Mouse (Mus musculus): ENCODE data around the gene Plac9a. TPM values are rescaled to one million over a fixed set of nuclear protein-coding genes. Genes with fewer than 3 reads are reported as not detected.
"Not testable (repeated sequence)": the region's sequence is repeated elsewhere in the genome, so short reads cannot be mapped to it uniquely, and the experiment has no call there.

Plac9a gene
- polyA plus RNA-seq, 1 experiment from 2014 or later: not detected

GRCm38 (mm10) chr14:25881769-25882168 lies 21.1 kb downstream of the Plac9a start:
- not testable (repeated sequence) for H3K36me3 ChIP-seq; H3K9ac ChIP-seq (replicated peaks); H3K4me2 ChIP-seq (replicated peaks); H3K27ac ChIP-seq (replicated peaks); H3K27me3 ChIP-seq; H3K9me3 ChIP-seq; H3K4me1 ChIP-seq; H3K4me3 ChIP-seq; ATAC-seq (replicated peaks)
- no CpG with 5 or more reads among the region's 9 CpGs for WGBS

GRCm38 (mm10) chr14:25876640-25877039 lies 26.3 kb downstream of the Plac9a start:
- H3K9ac ChIP-seq (replicated peaks); H3K27me3 ChIP-seq; H3K4me2 ChIP-seq (replicated peaks); H3K4me3 ChIP-seq; H3K36me3 ChIP-seq; H3K4me1 ChIP-seq; H3K9me3 ChIP-seq; H3K27ac ChIP-seq (replicated peaks); ATAC-seq (replicated peaks): not testable (repeated sequence)
- no CpG with 5 or more reads among the region's 7 CpGs for WGBS

- H3K4me3 ChIP-seq: no peak overlapping the region
- no peaks in the 10 kb centered on the region for H3K27me3 ChIP-seq
- H3K36me3 ChIP-seq: no peaks in the 10 kb centered on the region
- no peaks in the 10 kb centered on the region for H3K9me3 ChIP-seq
- H3K4me1 ChIP-seq: peaks cover 5% of the 10 kb centered on the region; the same call in 1 of the 2 replicates
- 68% methylated on average over 8 of the region's 8 CpGs for WGBS
- peak; percentile 19; the same call in 1 of the 2 replicates for ATAC-seq (replicated peaks)
- H3K27ac ChIP-seq (replicated peaks): peak overlapping the region; percentile 1; the same call in 1 of the 2 replicates
- no peak overlapping the region for H3K4me2 ChIP-seq (replicated peaks)
- H3K9ac ChIP-seq (replicated peaks): no peak overlapping the region
Measured at GRCm38 (mm10) chr14:25872461-25873415, 30.2 kb downstream of the Plac9a start.

DNA sequence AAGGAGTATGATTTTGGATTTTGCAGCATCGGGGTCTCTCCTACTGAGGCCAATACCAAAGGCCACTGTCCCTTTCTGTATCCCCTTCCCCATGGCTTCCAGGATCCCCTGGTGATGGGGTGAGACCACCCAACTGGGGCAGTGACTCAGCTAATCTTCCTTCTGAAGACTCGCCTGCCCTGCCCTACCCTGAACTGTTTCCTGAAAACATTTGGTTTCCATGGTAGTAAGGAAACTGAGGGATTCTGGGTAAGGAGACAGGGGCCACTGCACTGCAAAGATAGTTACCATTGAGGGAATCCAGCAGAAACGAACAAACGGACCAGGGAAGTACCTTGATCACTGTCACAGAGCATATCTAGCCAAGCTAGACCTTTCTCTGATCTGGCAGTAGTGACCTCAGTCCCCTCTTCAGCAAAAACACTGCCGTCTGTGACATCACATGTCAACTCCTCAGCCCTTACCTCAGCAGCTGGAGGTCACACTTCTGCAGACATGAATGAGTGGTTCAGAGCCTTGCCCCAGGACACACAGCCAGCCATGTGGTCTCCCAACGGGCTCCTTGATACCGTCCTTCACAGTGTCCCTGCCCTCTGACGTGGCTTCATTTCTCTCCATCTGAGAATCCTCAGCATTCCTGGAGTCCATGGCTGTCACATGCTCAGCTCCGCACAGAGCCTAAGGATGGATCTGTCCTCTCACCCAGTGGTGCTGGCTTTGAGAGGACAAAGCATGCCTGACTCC lies 33.6 kb downstream of the Plac9a start:
- no peak for ATAC-seq (replicated peaks)
- no peaks in the 10 kb centered on the region for H3K36me3 ChIP-seq
- H3K9me3 ChIP-seq: no peaks in the 10 kb centered on the region
- H3K27ac ChIP-seq (replicated peaks): no peak overlapping the region
- no peak overlapping the region for H3K4me2 ChIP-seq (replicated peaks)
- WGBS: 62% methylated on average over 9 of the region's 9 CpGs
- H3K4me3 ChIP-seq: no peak overlapping the region
- no peak overlapping the region for H3K9ac ChIP-seq (replicated peaks)
- H3K4me1 ChIP-seq: peaks cover 5% of the 10 kb centered on the region; the same call in 1 of the 2 replicates
- no peaks in the 10 kb centered on the region for H3K27me3 ChIP-seq

DNA sequence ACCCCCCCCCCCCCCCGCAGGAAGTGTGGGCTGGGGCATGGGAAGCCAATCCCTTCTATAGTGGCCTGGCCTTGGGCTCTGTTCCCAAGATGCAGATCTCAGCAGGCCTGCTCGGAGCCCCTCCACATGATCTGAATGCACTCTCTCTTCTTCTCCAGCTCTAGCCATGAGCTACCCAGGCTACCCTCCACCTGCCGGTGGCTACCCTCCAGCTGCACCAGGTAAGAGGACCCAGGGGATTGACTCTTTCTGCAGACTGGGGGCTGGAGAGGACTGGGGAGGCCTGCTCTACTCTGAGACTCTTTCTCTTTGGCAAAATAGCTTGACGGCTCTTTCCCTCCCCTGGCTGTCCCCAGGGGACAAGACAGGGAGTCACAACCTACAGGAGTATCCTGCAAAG lies 34.2 kb downstream of the Plac9a start:
- Histone ChIP-seq H3K27ac (replicated peaks) (no peak overlapping the region), H3K9ac (replicated peaks) (no peak overlapping the region), H3K9me3 (no peaks in the 10 kb centered on the region), H3K36me3 (no peaks in the 10 kb centered on the region), H3K4me3 (no peak overlapping the region), H3K4me2 (replicated peaks) (no peak overlapping the region), H3K27me3 (no peaks in the 10 kb centered on the region), H3K4me1 (peaks cover 5% of the 10 kb centered on the region; the same call in 1 of the 2 replicates)
- no peak for ATAC-seq (replicated peaks)
- WGBS: 85% methylated on average over 3 of the region's 4 CpGs

DNA sequence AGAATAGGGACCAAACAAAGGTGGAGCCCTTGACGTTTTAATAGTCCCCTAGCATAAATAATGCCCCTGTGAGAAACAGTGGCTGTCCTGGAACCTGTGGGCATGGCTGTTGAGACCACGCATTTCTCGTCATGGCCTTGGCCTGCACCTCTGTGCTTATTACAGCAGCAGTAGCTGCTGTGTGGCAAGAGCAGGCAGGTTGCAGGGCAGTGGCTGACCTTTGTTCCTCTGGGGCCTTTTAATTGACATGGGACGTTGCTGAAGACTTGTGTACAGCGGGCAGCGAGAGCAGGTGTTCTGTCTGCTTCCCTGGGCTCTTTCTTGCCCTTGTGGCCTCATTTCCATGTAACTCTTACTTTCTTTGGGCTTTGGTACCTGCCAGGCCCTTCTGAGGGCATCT lies 35.1 kb downstream of the Plac9a start:
- 72% methylated on average over 6 of the region's 6 CpGs for WGBS
- H3K9me3 ChIP-seq: no peaks in the 10 kb centered on the region
- H3K27ac ChIP-seq (replicated peaks): no peak overlapping the region
- no peak for ATAC-seq (replicated peaks)
- no peak overlapping the region for H3K9ac ChIP-seq (replicated peaks)
- H3K4me2 ChIP-seq (replicated peaks): no peak overlapping the region
- no peaks in the 10 kb centered on the region for H3K27me3 ChIP-seq
- no peaks in the 10 kb centered on the region for H3K36me3 ChIP-seq
- H3K4me1 ChIP-seq: 0 out of 2 replicates have a peak, but pooled peaks cover under 1% of the 10 kb centered on the region
- H3K4me3 ChIP-seq: no peak overlapping the region

DNA sequence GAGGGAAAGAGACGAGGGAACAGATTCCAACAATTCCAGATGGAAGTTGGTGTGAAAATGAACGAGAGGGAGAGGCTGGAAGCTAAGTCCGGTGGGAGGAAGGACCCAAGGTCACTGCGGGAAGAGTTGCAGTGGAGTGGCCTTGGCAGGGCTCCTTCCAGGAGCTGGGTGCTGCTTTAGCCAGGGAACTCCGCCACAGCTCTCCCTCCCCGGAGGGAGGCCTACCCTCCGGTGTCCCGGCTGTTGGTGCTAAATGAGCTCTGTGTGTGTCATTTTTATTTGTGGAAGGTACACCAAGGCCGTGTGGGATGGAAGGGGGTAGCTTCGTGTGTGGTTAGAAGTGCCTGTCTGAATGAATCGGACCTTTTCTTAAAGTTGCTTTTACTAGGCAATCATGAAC lies 36.1 kb downstream of the Plac9a start:
- no peak overlapping the region for H3K4me2 ChIP-seq (replicated peaks)
- no peaks in the 10 kb centered on the region for H3K36me3 ChIP-seq
- no peak overlapping the region for H3K27ac ChIP-seq (replicated peaks)
- H3K9me3 ChIP-seq: no peaks in the 10 kb centered on the region
- no peak overlapping the region for H3K9ac ChIP-seq (replicated peaks)
- ATAC-seq (replicated peaks): no peak
- no peak overlapping the region for H3K4me3 ChIP-seq
- no peaks in the 10 kb centered on the region for H3K4me1 ChIP-seq
- no peaks in the 10 kb centered on the region for H3K27me3 ChIP-seq
- 82% methylated on average over 11 of the region's 11 CpGs for WGBS

DNA sequence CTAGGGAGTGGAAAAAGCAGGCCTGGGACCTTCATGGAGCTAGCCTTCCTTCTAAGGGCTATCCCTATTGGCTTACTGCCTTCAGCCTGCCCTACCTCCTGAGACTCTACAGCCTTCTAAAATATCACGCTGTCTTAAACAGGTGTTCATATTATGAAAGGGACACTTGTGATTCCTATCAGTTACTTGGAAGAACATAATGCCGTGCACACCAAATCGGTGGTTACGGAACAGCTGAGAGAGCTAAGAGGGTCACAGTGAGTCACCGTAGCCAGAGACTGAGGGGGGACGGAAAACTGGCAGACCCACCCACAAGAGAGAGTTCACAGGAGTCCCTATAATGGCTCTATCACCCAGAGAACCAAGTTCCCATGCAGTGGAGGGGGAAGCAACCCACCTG lies 36.5 kb downstream of the Plac9a start:
- Histone ChIP-seq H3K27me3 (no peaks in the 10 kb centered on the region), H3K4me3 (no peak overlapping the region), H3K27ac (replicated peaks) (no peak overlapping the region), H3K9me3 (no peaks in the 10 kb centered on the region), H3K9ac (replicated peaks) (no peak overlapping the region), H3K36me3 (no peaks in the 10 kb centered on the region), H3K4me2 (replicated peaks) (no peak overlapping the region), H3K4me1 (no peaks in the 10 kb centered on the region)
- 91% methylated on average over 6 of the region's 6 CpGs for WGBS
- ATAC-seq (replicated peaks): no peak

- Histone ChIP-seq H3K4me1 (no peaks in the 10 kb centered on the region), H3K4me2 (replicated peaks) (no peak overlapping the region), H3K4me3 (no peak overlapping the region), H3K9me3 (no peaks in the 10 kb centered on the region), H3K9ac (replicated peaks) (no peak overlapping the region), H3K27ac (replicated peaks) (no peak overlapping the region), H3K27me3 (no peaks in the 10 kb centered on the region), H3K36me3 (no peaks in the 10 kb centered on the region)
- ATAC-seq (replicated peaks): no peak
- WGBS: 89% methylated on average over 5 of the region's 5 CpGs
Measured at GRCm38 (mm10) chr14:25865251-25865650, 37.6 kb downstream of the Plac9a start.

GRCm38 (mm10) chr14:25863721-25864120 lies 39.2 kb downstream of the Plac9a start:
- 83% methylated on average over 2 of the region's 2 CpGs for WGBS
- H3K36me3 ChIP-seq: no peaks in the 10 kb centered on the region

DNA sequence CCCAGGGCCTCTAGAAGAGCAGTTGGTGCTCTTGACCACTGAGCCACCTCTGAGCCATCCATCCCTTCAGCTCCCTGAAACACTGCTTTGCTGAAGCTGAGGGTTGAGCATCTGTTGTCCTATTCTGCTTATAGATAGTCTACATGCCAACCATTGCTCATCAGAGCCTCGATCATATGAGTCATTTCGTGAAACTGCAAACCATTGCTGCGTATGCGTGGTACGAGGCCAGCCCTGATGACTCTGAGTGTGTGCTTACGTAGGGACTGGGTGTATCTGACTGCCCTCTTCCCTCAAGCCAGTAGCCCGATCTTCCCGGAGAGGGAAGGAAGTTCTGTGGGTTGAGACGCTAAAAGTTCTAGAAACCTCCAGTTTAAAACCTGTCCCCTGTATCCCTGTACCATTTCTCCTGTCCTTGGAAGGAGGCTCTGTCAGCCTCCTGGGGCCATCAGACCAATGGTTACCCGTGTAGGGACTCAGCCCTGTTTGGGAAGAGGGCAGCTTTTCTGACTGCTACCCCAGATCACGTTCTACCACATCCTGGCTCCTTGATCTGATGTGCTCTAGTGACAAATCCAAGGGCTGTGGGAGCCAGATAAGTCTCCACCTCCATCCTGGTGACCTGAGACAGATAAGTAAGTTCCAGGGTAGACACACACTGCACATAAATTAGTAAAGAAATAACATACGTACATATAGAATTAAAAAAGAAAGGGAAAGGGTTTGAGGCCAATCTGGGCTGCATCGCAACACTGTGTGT lies 40.9 kb downstream of the Plac9a start:
- no peak for ATAC-seq (replicated peaks)
- Histone ChIP-seq H3K9ac (replicated peaks) (no peak overlapping the region), H3K9me3 (no peaks in the 10 kb centered on the region), H3K4me2 (replicated peaks) (no peak overlapping the region), H3K27me3 (no peaks in the 10 kb centered on the region), H3K4me1 (no peaks in the 10 kb centered on the region), H3K4me3 (no peak overlapping the region), H3K36me3 (no peaks in the 10 kb centered on the region), H3K27ac (replicated peaks) (no peak overlapping the region)
- WGBS: 90% methylated on average over 13 of the region's 13 CpGs

More at GRCm38 (mm10) chr14:25863721-25864120, 39.2 kb downstream of the Plac9a start:
- Histone ChIP-seq H3K4me2 (replicated peaks) (no peak overlapping the region), H3K4me1 (no peaks in the 10 kb centered on the region), H3K4me3 (no peak overlapping the region), H3K27ac (replicated peaks) (no peak overlapping the region), H3K27me3 (no peaks in the 10 kb centered on the region), H3K9me3 (no peaks in the 10 kb centered on the region), H3K9ac (replicated peaks) (no peak overlapping the region)
- no peak for ATAC-seq (replicated peaks)

DNA sequence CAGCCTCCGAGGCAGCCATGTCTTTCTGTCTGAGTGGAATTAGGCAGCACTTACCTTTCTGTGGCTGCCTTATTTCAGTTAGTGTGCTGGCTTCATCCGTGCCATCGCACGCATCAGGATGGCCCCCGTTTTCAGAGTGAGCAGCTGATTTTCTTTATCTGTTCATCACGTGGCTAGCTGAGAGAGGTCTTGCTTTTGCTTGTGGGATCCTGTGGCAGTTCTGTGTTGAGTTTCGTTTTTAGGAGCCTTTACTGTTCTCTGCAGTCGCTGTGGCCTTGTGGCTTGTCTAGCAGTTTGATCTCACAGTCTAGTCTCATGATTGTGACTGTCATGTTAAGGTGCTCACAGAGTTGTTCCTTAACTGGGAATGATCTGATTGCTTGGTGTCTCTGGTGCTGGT lies 45.0 kb downstream of the Plac9a start:
- no peak overlapping the region for H3K9ac ChIP-seq (replicated peaks)
- no peak overlapping the region for H3K27ac ChIP-seq (replicated peaks)
- no peaks in the 10 kb centered on the region for H3K27me3 ChIP-seq
- no peaks in the 10 kb centered on the region for H3K9me3 ChIP-seq
- H3K36me3 ChIP-seq: no peaks in the 10 kb centered on the region
- no peak overlapping the region for H3K4me3 ChIP-seq
- no peak for ATAC-seq (replicated peaks)
- WGBS: 87% methylated on average over 8 of the region's 8 CpGs
- H3K4me2 ChIP-seq (replicated peaks): no peak overlapping the region
- no peaks in the 10 kb centered on the region for H3K4me1 ChIP-seq

Data from forebrain, embryonic 15.5 days (tissue).